Mouse (Mus musculus) telencephalon, adult 2 months (tissue): ENCODE data around the gene Zfp942.

ENCODE experiments used
- DNase-seq: peaks from one replicate; pipeline ENCODE4 v3.0.0-alpha.2; 2011; ENCODE audit warnings: low read depth, low spot score

Gene Zfp942

GRCm38 (mm10) chr17:21962107-21962907 lies at the start of gene Zfp942, which contains the start of gene Zfp943:
Gene Zfp942, minus strand, starts transcription at chr17:21962464.
Gene Zfp943, plus strand, starts transcription at chr17:21962552.
- peak; percentile 51 for DNase-seq

GRCm38 (mm10) chr17:21963302-21963701 lies 1.0 kb upstream of the Zfp942 start:
- no peak for DNase-seq

- DNase-seq = peak; percentile 50
Observed at GRCm38 (mm10) chr17:21909456-21910052, 52.7 kb downstream of the Zfp942 start, which contains the start of gene Zfp995. Gene Zfp995, minus strand, starts transcription at chr17:21909926.

- DNase-seq = no peak
Observed at GRCm38 (mm10) chr17:21909039-21909438, 53.2 kb downstream of the Zfp942 start.
